Mouse (Mus musculus) kidney, adult 2 months (tissue): ENCODE data around the gene H2-T3. TPM values are rescaled to one million over a fixed set of nuclear protein-coding genes. Genes with fewer than 3 reads are reported as not detected.
A peak's percentile ranks its signal among the peaks of the same experiment; 100 is the strongest.

Experiments used
- DNase-seq: peaks from one replicate; pipeline ENCODE4 v3.0.0; 2021
- H3K27ac ChIP-seq: fragments of 200-500 bp; 2 replicates; pipeline ENCODE4 v1.5.1; 2012; ENCODE audit warnings: low read depth, low read length, control low read depth, inconsistent platforms; ENCODE audit not compliant: insufficient read depth
- H3K27me3 ChIP-seq: fragments of 200-500 bp; replicated peaks from 2 replicates; pipeline ENCODE4 v1.6.1; 2012; ENCODE audit warnings: mild to moderate bottlenecking, moderate library complexity, low read length, inconsistent platforms; ENCODE audit not compliant: control insufficient read depth, insufficient read depth
- H3K36me3 ChIP-seq: fragments of 200-500 bp; 2 replicates; pipeline ENCODE4 v1.6.1; 2012; ENCODE audit warnings: mild to moderate bottlenecking, moderate library complexity, low read length, inconsistent platforms; ENCODE audit not compliant: control insufficient read depth, insufficient read depth
- H3K4me1 ChIP-seq: fragments of 200-500 bp; 2 replicates; pipeline ENCODE4 v1.6.1; 2011; ENCODE audit warnings: low read length; ENCODE audit not compliant: control insufficient read depth, insufficient read depth
- H3K4me3 ChIP-seq: fragments of 200-500 bp; 2 replicates; pipeline ENCODE4 v1.5.1; 2011; ENCODE audit warnings: mild to moderate bottlenecking, low read depth, low read length, control low read depth; ENCODE audit not compliant: insufficient read depth
- CTCF ChIP-seq: fragments of 200-500 bp; conservative IDR thresholded peaks from 2 replicates; pipeline ENCODE4 v1.5.1; 2011; ENCODE audit warnings: low read depth, mild to moderate bottlenecking, control low read depth, low read length, moderate library complexity, mixed read lengths; ENCODE audit not compliant: insufficient read depth, insufficient read length
- POLR2A ChIP-seq: fragments of 200-500 bp; IDR thresholded peaks from one replicate; pipeline ENCODE4 v1.6.1; 2011; ENCODE audit warnings: low read depth, low read length, control low read depth
- WGBS: fragments of 180-500 bp; shearing (Covaris S2); methylation state at CpG from one replicate; pipeline ENCODE4 v1.1.7; 2018; 5-methylcytosine and 5-hydroxymethylcytosine counted together
- polyA plus RNA-seq: library from polyadenylated mRNA; depleted of rRNA; stranded (reverse); fragments of >200 nt; gene quantifications from 2 replicates; pipeline ENCODE4 v1.2.3, GENCODE M21; 2012

The H2-T3 gene
- polyA plus RNA-seq, 1 experiment, result not detected

GRCm38 (mm10) chr17:36225231-36225824 is 35.2 kb upstream of the H2-T3 start:
- no peak overlapping the region for H3K4me3 ChIP-seq
- no peaks in the 10 kb centered on the region; the same call in 1 of the 2 replicates for H3K27me3 ChIP-seq
- no peaks in the 10 kb centered on the region for H3K4me1 ChIP-seq
- WGBS, result 5% methylated on average over 9 of the region's 9 CpGs
- no peak for DNase-seq
- no peak overlapping the region for H3K27ac ChIP-seq
- no peaks in the 10 kb centered on the region for H3K36me3 ChIP-seq
- TF ChIP-seq CTCF (no peak), POLR2A (no peak)

GRCm38 (mm10) chr17:36224451-36224850 is 34.4 kb upstream of the H2-T3 start:
- H3K27me3 ChIP-seq, result no peaks in the 10 kb centered on the region; the same call in 1 of the 2 replicates
- H3K36me3 ChIP-seq, result no peaks in the 10 kb centered on the region
- DNase-seq, result no peak
- TF ChIP-seq POLR2A, result no peak
- TF ChIP-seq CTCF, result no peak
- no peaks in the 10 kb centered on the region for H3K4me1 ChIP-seq
- H3K4me3 ChIP-seq, result no peak overlapping the region
- WGBS, result 44% methylated on average over 3 of the region's 3 CpGs
- H3K27ac ChIP-seq, result no peak overlapping the region

- no peak for DNase-seq
- WGBS, result 61% methylated on average over 5 of the region's 5 CpGs
These were observed 28.6 kb upstream of the H2-T3 start for GRCm38 (mm10) chr17:36218594-36219155.

GRCm38 (mm10) chr17:36215586-36215985 is 25.5 kb upstream of the H2-T3 start:
- no peaks in the 10 kb centered on the region for H3K27me3 ChIP-seq
- no peak overlapping the region for H3K27ac ChIP-seq
- H3K4me1 ChIP-seq, result no peaks in the 10 kb centered on the region
- H3K4me3 ChIP-seq, result no peak overlapping the region
- DNase-seq, result no peak
- WGBS, result 3% methylated on average over 20 of the region's 20 CpGs
- H3K36me3 ChIP-seq, result no peaks in the 10 kb centered on the region
- TF ChIP-seq POLR2A (no peak), CTCF (no peak)

More at GRCm38 (mm10) chr17:36218594-36219155, 28.6 kb upstream of the H2-T3 start:
- Histone ChIP-seq H3K27me3 (no peaks in the 10 kb centered on the region; the same call in 1 of the 2 replicates), H3K4me3 (no peak overlapping the region), H3K27ac (no peak overlapping the region), H3K4me1 (no peaks in the 10 kb centered on the region), H3K36me3 (no peaks in the 10 kb centered on the region)
- no peak for TF ChIP-seq CTCF
- no peak for TF ChIP-seq POLR2A

GRCm38 (mm10) chr17:36206846-36207245 is 16.8 kb upstream of the H2-T3 start:
- Histone ChIP-seq H3K4me3 (no peak overlapping the region), H3K36me3 (no peaks in the 10 kb centered on the region), H3K4me1 (no peaks in the 10 kb centered on the region), H3K27me3 (no peaks in the 10 kb centered on the region), H3K27ac (no peak overlapping the region)
- no peak for DNase-seq
- no peak for TF ChIP-seq CTCF
- TF ChIP-seq POLR2A, result no peak

GRCm38 (mm10) chr17:36205862-36206261 is 15.8 kb upstream of the H2-T3 start:
- DNase-seq, result no peak
- Histone ChIP-seq H3K4me1 (no peaks in the 10 kb centered on the region), H3K36me3 (no peaks in the 10 kb centered on the region), H3K27ac (no peak overlapping the region), H3K4me3 (peak overlapping the region; percentile 64), H3K27me3 (no peaks in the 10 kb centered on the region)
- WGBS, result under 1% methylated on average over 41 of the region's 41 CpGs
- TF ChIP-seq POLR2A (no peak), CTCF (no peak)

GRCm38 (mm10) chr17:36205456-36205855 is 15.4 kb upstream of the H2-T3 start:
- peak; percentile 24 for DNase-seq
- Histone ChIP-seq H3K27me3 (no peaks in the 10 kb centered on the region), H3K36me3 (no peaks in the 10 kb centered on the region), H3K27ac (no peak overlapping the region), H3K4me3 (peak overlapping the region; percentile 64), H3K4me1 (no peaks in the 10 kb centered on the region)
- WGBS, result 1% methylated on average over 15 of the region's 15 CpGs
- no peak for TF ChIP-seq POLR2A
- no peak for TF ChIP-seq CTCF
